Mouse (Mus musculus): ENCODE measurements around the gene Gm20388. TPM values are rescaled to one million over a fixed set of nuclear protein-coding genes. Genes with fewer than 3 reads are reported as not detected.

Gene Gm20388
- polyA plus RNA-seq, 1 experiment from 2014 or later, result not detected

GRCm38 (mm10) chr8:122106270-122106669 is 2195.6 kb downstream of the Gm20388 start:
- 41% methylated on average over 9 of the region's 9 CpGs for WGBS
- ATAC-seq, result no peak
- no peaks in the 10 kb centered on the region for H3K36me3 ChIP-seq (ENCODE audit: control insufficient read depth, insufficient read depth)
- no peak overlapping the region for H3K4me3 ChIP-seq (ENCODE audit: low read depth, low read length)
- no peaks in the 10 kb centered on the region for H3K9me3 ChIP-seq (ENCODE audit: control insufficient read depth)
- no peak for TF ChIP-seq CTCF (IDR thresholded peaks at IDR 0.05; ENCODE audit: low read depth)
- H3K4me1 ChIP-seq (replicated peaks; ENCODE audit: control insufficient read depth, insufficient read depth, low read length), result no peaks in the 10 kb centered on the region
- no peak overlapping the region for H3K9ac ChIP-seq (ENCODE audit: low read depth, low read length)
- no peaks in the 10 kb centered on the region for H3K27me3 ChIP-seq (replicated peaks; ENCODE audit: control insufficient read depth, insufficient read depth, low read length)
- H3K27ac ChIP-seq (ENCODE audit: low read depth, low read length), result no peak overlapping the region
- no peak overlapping the region for H3K4me2 ChIP-seq (replicated peaks; ENCODE audit: low read depth)

- Histone ChIP-seq H3K27ac (ENCODE audit: low read depth, low read length) (no peak overlapping the region), H3K36me3 (ENCODE audit: control insufficient read depth, insufficient read depth) (no peaks in the 10 kb centered on the region), H3K4me3 (ENCODE audit: low read depth, low read length) (no peak overlapping the region), H3K9ac (ENCODE audit: low read depth, low read length) (no peak overlapping the region), H3K9me3 (ENCODE audit: control insufficient read depth) (no peaks in the 10 kb centered on the region), H3K4me2 (replicated peaks; ENCODE audit: low read depth) (no peak overlapping the region), H3K27me3 (replicated peaks; ENCODE audit: control insufficient read depth, insufficient read depth, low read length) (no peaks in the 10 kb centered on the region), H3K4me1 (replicated peaks; ENCODE audit: control insufficient read depth, insufficient read depth, low read length) (no peaks in the 10 kb centered on the region)
- no peak for ATAC-seq
- 64% methylated on average over 20 of the region's 20 CpGs for WGBS
- TF ChIP-seq CTCF (IDR thresholded peaks at IDR 0.05; ENCODE audit: low read depth), result no peak
These were observed 2199.7 kb downstream of the Gm20388 start for GRCm38 (mm10) chr8:122110240-122110866.

GRCm38 (mm10) chr8:122110867-122111253 is 2200.2 kb downstream of the Gm20388 start:
- TF ChIP-seq CTCF (IDR thresholded peaks at IDR 0.05; ENCODE audit: low read depth), result no peak
- no peaks in the 10 kb centered on the region for H3K36me3 ChIP-seq (ENCODE audit: control insufficient read depth, insufficient read depth)
- H3K9me3 ChIP-seq (ENCODE audit: control insufficient read depth), result no peaks in the 10 kb centered on the region
- ATAC-seq, result no peak; the same call in 1 of the 2 replicates
- H3K4me2 ChIP-seq (replicated peaks; ENCODE audit: low read depth), result no peak overlapping the region
- H3K4me1 ChIP-seq (replicated peaks; ENCODE audit: control insufficient read depth, insufficient read depth, low read length), result no peaks in the 10 kb centered on the region
- H3K9ac ChIP-seq (ENCODE audit: low read depth, low read length), result no peak overlapping the region
- WGBS, result 23% methylated on average over 6 of the region's 6 CpGs
- H3K4me3 ChIP-seq (ENCODE audit: low read depth, low read length), result no peak overlapping the region
- H3K27me3 ChIP-seq (replicated peaks; ENCODE audit: control insufficient read depth, insufficient read depth, low read length), result no peaks in the 10 kb centered on the region
- no peak overlapping the region for H3K27ac ChIP-seq (ENCODE audit: low read depth, low read length)

- Histone ChIP-seq H3K27ac (ENCODE audit: low read depth, low read length) (no peak overlapping the region), H3K4me1 (replicated peaks; ENCODE audit: control insufficient read depth, insufficient read depth, low read length) (no peaks in the 10 kb centered on the region), H3K9me3 (ENCODE audit: control insufficient read depth) (no peaks in the 10 kb centered on the region), H3K27me3 (replicated peaks; ENCODE audit: control insufficient read depth, insufficient read depth, low read length) (no peaks in the 10 kb centered on the region), H3K9ac (ENCODE audit: low read depth, low read length) (no peak overlapping the region), H3K36me3 (ENCODE audit: control insufficient read depth, insufficient read depth) (no peaks in the 10 kb centered on the region), H3K4me3 (ENCODE audit: low read depth, low read length) (no peak overlapping the region), H3K4me2 (replicated peaks; ENCODE audit: low read depth) (no peak overlapping the region)
- no peak for ATAC-seq
- TF ChIP-seq CTCF (IDR thresholded peaks at IDR 0.05; ENCODE audit: low read depth), result no peak
- 48% methylated on average over 11 of the region's 11 CpGs for WGBS
These were observed 2201.1 kb downstream of the Gm20388 start for GRCm38 (mm10) chr8:122111745-122112144.

- Histone ChIP-seq H3K27me3 (replicated peaks; ENCODE audit: control insufficient read depth, insufficient read depth, low read length) (no peaks in the 10 kb centered on the region), H3K9ac (ENCODE audit: low read depth, low read length) (no peak overlapping the region), H3K4me1 (replicated peaks; ENCODE audit: control insufficient read depth, insufficient read depth, low read length) (no peaks in the 10 kb centered on the region), H3K27ac (ENCODE audit: low read depth, low read length) (no peak overlapping the region), H3K4me3 (ENCODE audit: low read depth, low read length) (no peak overlapping the region), H3K9me3 (ENCODE audit: control insufficient read depth) (no peaks in the 10 kb centered on the region), H3K36me3 (ENCODE audit: control insufficient read depth, insufficient read depth) (no peaks in the 10 kb centered on the region), H3K4me2 (replicated peaks; ENCODE audit: low read depth) (no peak overlapping the region)
- 80% methylated on average over 14 of the region's 14 CpGs for WGBS
- no peak for TF ChIP-seq CTCF (IDR thresholded peaks at IDR 0.05; ENCODE audit: low read depth)
- no peak for ATAC-seq
These were observed 2201.8 kb downstream of the Gm20388 start for GRCm38 (mm10) chr8:122112264-122112965.

GRCm38 (mm10) chr8:122114890-122115289 is 2204.2 kb downstream of the Gm20388 start:
- Histone ChIP-seq H3K4me1 (replicated peaks; ENCODE audit: control insufficient read depth, insufficient read depth, low read length) (no peaks in the 10 kb centered on the region), H3K9ac (ENCODE audit: low read depth, low read length) (no peak overlapping the region), H3K4me2 (replicated peaks; ENCODE audit: low read depth) (no peak overlapping the region), H3K9me3 (ENCODE audit: control insufficient read depth) (no peaks in the 10 kb centered on the region), H3K27ac (ENCODE audit: low read depth, low read length) (no peak overlapping the region), H3K4me3 (ENCODE audit: low read depth, low read length) (no peak overlapping the region), H3K27me3 (replicated peaks; ENCODE audit: control insufficient read depth, insufficient read depth, low read length) (no peaks in the 10 kb centered on the region), H3K36me3 (ENCODE audit: control insufficient read depth, insufficient read depth) (no peaks in the 10 kb centered on the region)
- no peak for TF ChIP-seq CTCF (IDR thresholded peaks at IDR 0.05; ENCODE audit: low read depth)
- 84% methylated on average over 2 of the region's 2 CpGs for WGBS
- 0 out of 2 replicates have a peak, but pooled peaks have one; percentile 25 for ATAC-seq
